Mouse (Mus musculus): ENCODE measurements around the gene Catsper2. TPM values are rescaled to one million over a fixed set of nuclear protein-coding genes. Genes with fewer than 3 reads are reported as not detected.

Gene Catsper2
- polyA plus RNA-seq (2015; fragmentation: Nextera tagmentation; extraction: Ambion mirVana) = 4.1 and 6.0 TPM in 2 replicates

GRCm38 (mm10) chr2:121413387-121414042 lies at the start of gene Catsper2, which contains the start of gene Pdia3:
Catsper2 (minus strand) TSS chr2:121413792.
Pdia3 (plus strand) TSS chr2:121413775.
- Histone ChIP-seq H3K27me3 (ENCODE audit: control insufficient read depth, insufficient read depth, low read depth, low read length) (no peaks in the 10 kb centered on the region), H3K9ac (ENCODE audit: low read depth, low read length) (peak within 1 kb of the TSS; percentile 96), H3K4me3 (ENCODE audit: low read depth, low read length) (peak within 1 kb of the TSS; percentile 99), H3K9me3 (replicated peaks; ENCODE audit: control insufficient read depth, low read length, poor library complexity, severe bottlenecking) (no peaks in the 10 kb centered on the region), H3K36me3 (ENCODE audit: control insufficient read depth, insufficient read depth, low read length) (no peaks in the 10 kb centered on the region), H3K27ac (ENCODE audit: low read length) (peak within 1 kb of the TSS; percentile 94), H3K4me1 (ENCODE audit: control insufficient read depth, insufficient read depth, low read length) (peaks cover 26% of the 10 kb centered on the region), H3K4me2 (ENCODE audit: low read length) (peak within 1 kb of the TSS; percentile 79)
- peak; percentile 99 for ATAC-seq
- WGBS = under 1% methylated on average over 66 of the region's 68 CpGs

GRCm38 (mm10) chr2:121460071-121460470 lies 46.5 kb upstream of the Catsper2 start:
- Histone ChIP-seq H3K4me3 (ENCODE audit: low read depth, low read length) (no peak overlapping the region), H3K9ac (ENCODE audit: low read depth, low read length) (no peak overlapping the region), H3K9me3 (replicated peaks; ENCODE audit: control insufficient read depth, low read length, poor library complexity, severe bottlenecking) (no peaks in the 10 kb centered on the region), H3K4me1 (ENCODE audit: control insufficient read depth, insufficient read depth, low read length) (peaks cover 13% of the 10 kb centered on the region), H3K27ac (ENCODE audit: low read length) (no peak overlapping the region), H3K4me2 (ENCODE audit: low read length) (no peak overlapping the region), H3K27me3 (ENCODE audit: control insufficient read depth, insufficient read depth, low read depth, low read length) (no peaks in the 10 kb centered on the region), H3K36me3 (ENCODE audit: control insufficient read depth, insufficient read depth, low read length) (no peaks in the 10 kb centered on the region; the same call in 1 of the 2 replicates)
- no peak for ATAC-seq
- WGBS = 66% methylated on average over 2 of the region's 2 CpGs

GRCm38 (mm10) chr2:121456692-121457642 lies 43.4 kb upstream of the Catsper2 start, which contains the start of gene Serinc4:
Serinc4 (minus strand) TSS chr2:121456781.
- 2% methylated on average over 41 of the region's 41 CpGs for WGBS
- H3K27ac ChIP-seq (ENCODE audit: low read length) = peak within 1 kb of the TSS; percentile 78

GRCm38 (mm10) chr2:121455534-121455933 lies 41.9 kb upstream of the Catsper2 start:
- no peak overlapping the region for H3K9ac ChIP-seq (ENCODE audit: low read depth, low read length)

More at GRCm38 (mm10) chr2:121456692-121457642, 43.4 kb upstream of the Catsper2 start, which contains the start of gene Serinc4:
- H3K9me3 ChIP-seq (replicated peaks; ENCODE audit: control insufficient read depth, low read length, poor library complexity, severe bottlenecking) = no peaks in the 10 kb centered on the region
- peak within 1 kb of the TSS; percentile 69 for H3K4me3 ChIP-seq (ENCODE audit: low read depth, low read length)
- H3K27me3 ChIP-seq (ENCODE audit: control insufficient read depth, insufficient read depth, low read depth, low read length) = no peaks in the 10 kb centered on the region
- H3K4me2 ChIP-seq (ENCODE audit: low read length) = peak within 1 kb of the TSS; percentile 74
- peaks cover 13% of the 10 kb centered on the region for H3K4me1 ChIP-seq (ENCODE audit: control insufficient read depth, insufficient read depth, low read length)
- peak; percentile 93 for ATAC-seq
- no peaks in the 10 kb centered on the region; the same call in 1 of the 2 replicates for H3K36me3 ChIP-seq (ENCODE audit: control insufficient read depth, insufficient read depth, low read length)
- peak within 1 kb of the TSS; percentile 61 for H3K9ac ChIP-seq (ENCODE audit: low read depth, low read length)

GRCm38 (mm10) chr2:121453917-121454316 lies 40.3 kb upstream of the Catsper2 start:
- H3K4me3 ChIP-seq (ENCODE audit: low read depth, low read length) = no peak overlapping the region
- 89% methylated on average over 6 of the region's 6 CpGs for WGBS
- no peaks in the 10 kb centered on the region for H3K9me3 ChIP-seq (replicated peaks; ENCODE audit: control insufficient read depth, low read length, poor library complexity, severe bottlenecking)
- no peak overlapping the region for H3K4me2 ChIP-seq (ENCODE audit: low read length)
- H3K9ac ChIP-seq (ENCODE audit: low read depth, low read length) = no peak overlapping the region
- ATAC-seq = no peak
- peaks cover 27% of the 10 kb centered on the region for H3K4me1 ChIP-seq (ENCODE audit: control insufficient read depth, insufficient read depth, low read length)
- no peak overlapping the region for H3K27ac ChIP-seq (ENCODE audit: low read length)
- no peaks in the 10 kb centered on the region; the same call in 1 of the 2 replicates for H3K36me3 ChIP-seq (ENCODE audit: control insufficient read depth, insufficient read depth, low read length)
- no peaks in the 10 kb centered on the region for H3K27me3 ChIP-seq (ENCODE audit: control insufficient read depth, insufficient read depth, low read depth, low read length)

More at GRCm38 (mm10) chr2:121455534-121455933, 41.9 kb upstream of the Catsper2 start:
- 88% methylated on average over 5 of the region's 5 CpGs for WGBS
- Histone ChIP-seq H3K36me3 (ENCODE audit: control insufficient read depth, insufficient read depth, low read length) (no peaks in the 10 kb centered on the region; the same call in 1 of the 2 replicates), H3K4me3 (ENCODE audit: low read depth, low read length) (no peak overlapping the region), H3K9me3 (replicated peaks; ENCODE audit: control insufficient read depth, low read length, poor library complexity, severe bottlenecking) (no peaks in the 10 kb centered on the region), H3K4me1 (ENCODE audit: control insufficient read depth, insufficient read depth, low read length) (peaks cover 21% of the 10 kb centered on the region), H3K4me2 (ENCODE audit: low read length) (no peak overlapping the region), H3K27me3 (ENCODE audit: control insufficient read depth, insufficient read depth, low read depth, low read length) (no peaks in the 10 kb centered on the region), H3K27ac (ENCODE audit: low read length) (no peak overlapping the region)
- ATAC-seq = no peak

GRCm38 (mm10) chr2:121452990-121453389 lies 39.4 kb upstream of the Catsper2 start, which contains the start of gene Hypk:
Hypk (plus strand) TSS chr2:121453290.
- no peak within 1 kb of the TSS for H3K4me3 ChIP-seq (ENCODE audit: low read depth, low read length)
- WGBS = 87% methylated on average over 4 of the region's 4 CpGs
- H3K9ac ChIP-seq (ENCODE audit: low read depth, low read length) = no peak within 1 kb of the TSS
- H3K27ac ChIP-seq (ENCODE audit: low read length) = no peak within 1 kb of the TSS
- H3K4me1 ChIP-seq (ENCODE audit: control insufficient read depth, insufficient read depth, low read length) = peaks cover 32% of the 10 kb centered on the region
- ATAC-seq = no peak
- no peaks in the 10 kb centered on the region for H3K27me3 ChIP-seq (ENCODE audit: control insufficient read depth, insufficient read depth, low read depth, low read length)
- H3K9me3 ChIP-seq (replicated peaks; ENCODE audit: control insufficient read depth, low read length, poor library complexity, severe bottlenecking) = no peaks in the 10 kb centered on the region
- no peak within 1 kb of the TSS for H3K4me2 ChIP-seq (ENCODE audit: low read length)
- no peaks in the 10 kb centered on the region for H3K36me3 ChIP-seq (ENCODE audit: control insufficient read depth, insufficient read depth, low read length)

GRCm38 (mm10) chr2:121452361-121452760 lies 38.8 kb upstream of the Catsper2 start:
- ATAC-seq = no peak
- Histone ChIP-seq H3K9ac (ENCODE audit: low read depth, low read length) (no peak overlapping the region), H3K27me3 (ENCODE audit: control insufficient read depth, insufficient read depth, low read depth, low read length) (no peaks in the 10 kb centered on the region), H3K9me3 (replicated peaks; ENCODE audit: control insufficient read depth, low read length, poor library complexity, severe bottlenecking) (no peaks in the 10 kb centered on the region), H3K4me1 (ENCODE audit: control insufficient read depth, insufficient read depth, low read length) (peaks cover 29% of the 10 kb centered on the region), H3K27ac (ENCODE audit: low read length) (no peak overlapping the region), H3K4me3 (ENCODE audit: low read depth, low read length) (no peak overlapping the region), H3K36me3 (ENCODE audit: control insufficient read depth, insufficient read depth, low read length) (no peaks in the 10 kb centered on the region), H3K4me2 (ENCODE audit: low read length) (no peak overlapping the region)
- WGBS = 83% methylated on average over 4 of the region's 4 CpGs

GRCm38 (mm10) chr2:121450093-121450492 lies 36.5 kb upstream of the Catsper2 start:
- H3K36me3 ChIP-seq (ENCODE audit: control insufficient read depth, insufficient read depth, low read length) = no peaks in the 10 kb centered on the region
- peak overlapping the region; percentile 93 for H3K27ac ChIP-seq (ENCODE audit: low read length)
- no peaks in the 10 kb centered on the region for H3K9me3 ChIP-seq (replicated peaks; ENCODE audit: control insufficient read depth, low read length, poor library complexity, severe bottlenecking)
- 5% methylated on average over 7 of the region's 7 CpGs for WGBS
- H3K4me3 ChIP-seq (ENCODE audit: low read depth, low read length) = peak overlapping the region; percentile 95
- peak overlapping the region; percentile 89 for H3K9ac ChIP-seq (ENCODE audit: low read depth, low read length)
- peak; percentile 15; the same call in 1 of the 2 replicates for ATAC-seq
- no peaks in the 10 kb centered on the region for H3K27me3 ChIP-seq (ENCODE audit: control insufficient read depth, insufficient read depth, low read depth, low read length)
- peak overlapping the region; percentile 97 for H3K4me2 ChIP-seq (ENCODE audit: low read length)
- H3K4me1 ChIP-seq (ENCODE audit: control insufficient read depth, insufficient read depth, low read length) = peaks cover 22% of the 10 kb centered on the region
